Mouse (Mus musculus) liver, adult (tissue): ENCODE data around the gene Gm10681.
"Not testable (repeated sequence)": the region's sequence is repeated elsewhere in the genome, so short reads cannot be mapped to it uniquely, and the experiment has no call there.

Experiments
- GATA4 ChIP-seq: IDR thresholded peaks from 2 replicates; pipeline ENCODE4 v1.6.1; 2014; ENCODE audit warnings: mild to moderate bottlenecking, low read length; ENCODE audit not compliant: insufficient replicate concordance

Gm10681 gene

GRCm38 (mm10) chr3:98588707-98589106, at the start of gene Gm10681:
Gene Gm10681, minus strand, starts transcription at chr3:98588807.
- TF ChIP-seq GATA4: no peak

GRCm38 (mm10) chr3:98635145-98635544, 46.5 kb upstream of the Gm10681 start:
- no peak for TF ChIP-seq GATA4

GRCm38 (mm10) chr3:98630152-98630551, 41.5 kb upstream of the Gm10681 start, which contains the start of gene Hsd3b5:
Gene Hsd3b5, minus strand, starts transcription at chr3:98630252.
- TF ChIP-seq GATA4: no peak

- no peak for TF ChIP-seq GATA4
Measured at GRCm38 (mm10) chr3:98629633-98630032, 41.0 kb upstream of the Gm10681 start.

- no peak for TF ChIP-seq GATA4
Measured at GRCm38 (mm10) chr3:98613963-98614362, 25.4 kb upstream of the Gm10681 start.

- TF ChIP-seq GATA4: no peak
Measured at GRCm38 (mm10) chr3:98587721-98588120, 886 bp downstream of the Gm10681 start.

GRCm38 (mm10) chr3:98510414-98510813, 78.2 kb downstream of the Gm10681 start, which contains the start of gene Hsd3b4:
Gene Hsd3b4, minus strand, starts transcription at chr3:98510514.
- not testable (repeated sequence) for TF ChIP-seq GATA4
